8 mouse cellular contexts compared by ENCODE assay signal in genomic region chr15:30173370-30173941, GRCm38 (mm10). TPM values are rescaled to one million over a fixed set of nuclear protein-coding genes. Genes with fewer than 3 reads are reported as not detected.
DNase-seq lines count a peak whose midpoint lies in the region; ATAC-seq lines count a peak whose summit lies in the region.

No protein-coding gene starts in this region.

- no peaks in the 10 kb centered on the region for H3K36me3 ChIP-seq in heart, embryonic 12.5 days
- no peaks in the 10 kb centered on the region for H3K36me3 ChIP-seq in forebrain, embryonic 11.5 days (ENCODE audit: control insufficient read depth, insufficient read depth, low read length)
- no peaks in the 10 kb centered on the region for H3K36me3 ChIP-seq in midbrain, embryonic 16.5 days (ENCODE audit: control insufficient read depth, insufficient read depth, low read length)

- DNase-seq in heart, postnatal 14 days: no peak
- DNase-seq in brain, adult 2 months (ENCODE audit: low read depth, low spot score): peak; percentile 79
- peak; percentile 57 for DNase-seq in forebrain, embryonic 11.5 days (ENCODE audit: low spot score)
- peak; percentile 55 for DNase-seq in layer of hippocampus, postnatal 14 days (ENCODE audit: low spot score in 2 of 2)
- no peak for DNase-seq in T-cell, adult 2 months (ENCODE audit: low spot score)
- DNase-seq in spleen, postnatal 14 days (ENCODE audit: low spot score in 2 of 2): no peak

- peak overlapping the region; percentile 43 for H3K9ac ChIP-seq in heart, embryonic 12.5 days
- H3K9ac ChIP-seq in forebrain, embryonic 11.5 days (ENCODE audit: low read length): peak overlapping the region; percentile 83
- H3K9ac ChIP-seq in midbrain, embryonic 16.5 days (ENCODE audit: low read depth, low read length): peak overlapping the region; percentile 99

- intact Hi-C loops in heart, postnatal 14 days (cut with DNase I): no loop called here

- peaks cover 8% of the 10 kb centered on the region for H3K4me1 ChIP-seq in heart, embryonic 12.5 days (replicated peaks)
- 0 out of 2 replicates have a peak, but pooled peaks cover 4% of the 10 kb centered on the region for H3K4me1 ChIP-seq in forebrain, embryonic 11.5 days (replicated peaks; ENCODE audit: control insufficient read depth, insufficient read depth, low read length)
- H3K4me1 ChIP-seq in midbrain, embryonic 16.5 days (ENCODE audit: control insufficient read depth, insufficient read depth, low read length): peaks cover 16% of the 10 kb centered on the region

- no peak overlapping the region for H3K27ac ChIP-seq in heart, embryonic 12.5 days (ENCODE audit: poor library complexity, severe bottlenecking)
- peak overlapping the region; percentile 85 for H3K27ac ChIP-seq in forebrain, embryonic 11.5 days (ENCODE audit: low read depth, low read length)
- H3K27ac ChIP-seq in midbrain, embryonic 16.5 days (ENCODE audit: low read length): peak overlapping the region; percentile 100

- peak; percentile 53 for ATAC-seq in heart, embryonic 12.5 days (ENCODE audit: insufficient number of reproducible peaks, low FRiP score)
- peak; percentile 74 for ATAC-seq in forebrain, embryonic 11.5 days (replicated peaks; ENCODE audit: low FRiP score)
- peak; percentile 79 for ATAC-seq in midbrain, embryonic 16.5 days

- peak overlapping the region; percentile 59 for H3K4me3 ChIP-seq in heart, embryonic 12.5 days
- peak overlapping the region; percentile 63 for H3K4me3 ChIP-seq in forebrain, embryonic 11.5 days (ENCODE audit: low read depth, low read length)
- H3K4me3 ChIP-seq in midbrain, embryonic 16.5 days (ENCODE audit: low read depth, low read length): peak overlapping the region; percentile 90

- under 1% methylated on average over 29 of the region's 29 CpGs for WGBS in heart, embryonic 12.5 days
- under 1% methylated on average over 29 of the region's 29 CpGs for WGBS in forebrain, embryonic 11.5 days
- under 1% methylated on average over 29 of the region's 29 CpGs for WGBS in midbrain, embryonic 16.5 days

- H3K4me2 ChIP-seq in heart, embryonic 12.5 days: peak overlapping the region; percentile 99
- peak overlapping the region; percentile 87 for H3K4me2 ChIP-seq in forebrain, embryonic 11.5 days (ENCODE audit: low read depth, low read length, severe bottlenecking)
- peak overlapping the region; percentile 64 for H3K4me2 ChIP-seq in midbrain, embryonic 16.5 days (ENCODE audit: low read length)

- H3K27me3 ChIP-seq in heart, embryonic 12.5 days (replicated peaks): peaks cover 34% of the 10 kb centered on the region
- peaks cover 4% of the 10 kb centered on the region; the same call in 1 of the 2 replicates for H3K27me3 ChIP-seq in forebrain, embryonic 11.5 days (ENCODE audit: control insufficient read depth, insufficient read depth, low read length)
- H3K27me3 ChIP-seq in midbrain, embryonic 16.5 days (ENCODE audit: control insufficient read depth, insufficient read depth, low read depth, low read length): no peaks in the 10 kb centered on the region

- no peaks in the 10 kb centered on the region for H3K9me3 ChIP-seq in heart, embryonic 12.5 days (replicated peaks)
- H3K9me3 ChIP-seq in forebrain, embryonic 11.5 days (ENCODE audit: control insufficient read depth, low read length): no peaks in the 10 kb centered on the region
- H3K9me3 ChIP-seq in midbrain, embryonic 16.5 days (replicated peaks; ENCODE audit: control insufficient read depth, low read length, poor library complexity, severe bottlenecking): no peaks in the 10 kb centered on the region

RNA-seq across cellular contexts. Expression of gene Ctnnd2, which starts 1.1 kb away (rescaled TPM):
- polyA plus RNA-seq in heart, embryonic 12.5 days (2016; fragmentation: Nextera tagmentation; extraction: Ambion mirVana): 1.4 and 1.6 TPM in 2 replicates
- total RNA-seq in heart, postnatal 14 days (2021): under 1 TPM; 0.17 to 0.22 TPM
- 46.6 and 53.1 TPM in 2 replicates for polyA plus RNA-seq in forebrain, embryonic 11.5 days (2014; fragmentation: Nextera tagmentation; extraction: Ambion mirVana)
- 100 to 1,000 TPM; 220 to 250 TPM for total RNA-seq in layer of hippocampus, postnatal 14 days (2021)
- polyA plus RNA-seq in midbrain, embryonic 16.5 days (2015; fragmentation: Nextera tagmentation; extraction: Ambion mirVana): 62.0 and 62.8 TPM in 2 replicates

Comparison
In these comparisons a context has a peak if more than half of its experiments do, and no peak if none do; other contexts are left out.
1. H3K9ac ChIP-seq: peak in every context shown above with its lines; median percentile 99 in midbrain, embryonic 16.5 days; 83 in forebrain, embryonic 11.5 days; 43 in heart, embryonic 12.5 days.
2. DNase-seq: peak in brain, adult 2 months (single experiment), forebrain, embryonic 11.5 days (single experiment) and layer of hippocampus, postnatal 14 days (2 of 2); none in heart, postnatal 14 days (0 of 2), T-cell, adult 2 months (single experiment) and spleen, postnatal 14 days (0 of 2).
3. RNA of gene Ctnnd2, which starts 1.1 kb away (polyA plus RNA-seq): 62.0 to 62.8 TPM in midbrain, embryonic 16.5 days and 46.6 to 53.1 TPM in forebrain, embryonic 11.5 days; 1.4 to 1.6 TPM in heart, embryonic 12.5 days; every median in the first group is over 10 times any median in the second.
4. Peak in every context shown above with its lines, with median percentiles within 50 percentile points of each other: ATAC-seq, H3K4me2 ChIP-seq and H3K4me3 ChIP-seq.